Mouse (Mus musculus): ENCODE measurements around the gene Fgf9.

- TF ChIP-seq CTCF (IDR thresholded peaks at IDR 0.05; ENCODE audit: control insufficient read depth, insufficient read depth, low read length) (no peak), POLR2A (IDR thresholded peaks at IDR 0.05; ENCODE audit: borderline replicate concordance, control insufficient read depth, low read depth, low read length) (no peak)
Observed at GRCm38 (mm10) chr14:58076726-58077255, 6.4 kb downstream of the Fgf9 start.
